Mouse (Mus musculus) kidney, postnatal 25 days (tissue): ENCODE measurements around the gene Foxj1.
A peak's percentile ranks its signal among the peaks of the same experiment; 100 is the strongest.
"Not testable (repeated sequence)": the region's sequence is repeated elsewhere in the genome, so short reads cannot be mapped to it uniquely, and the experiment has no call there.

Experiments used
- DNase-seq, 2 experiments: peaks; one replicate each; pipeline ENCODE4 v3.0.0; 2021; ENCODE audit warnings: mixed read lengths in 2 of 2

The Foxj1 gene

DNA sequence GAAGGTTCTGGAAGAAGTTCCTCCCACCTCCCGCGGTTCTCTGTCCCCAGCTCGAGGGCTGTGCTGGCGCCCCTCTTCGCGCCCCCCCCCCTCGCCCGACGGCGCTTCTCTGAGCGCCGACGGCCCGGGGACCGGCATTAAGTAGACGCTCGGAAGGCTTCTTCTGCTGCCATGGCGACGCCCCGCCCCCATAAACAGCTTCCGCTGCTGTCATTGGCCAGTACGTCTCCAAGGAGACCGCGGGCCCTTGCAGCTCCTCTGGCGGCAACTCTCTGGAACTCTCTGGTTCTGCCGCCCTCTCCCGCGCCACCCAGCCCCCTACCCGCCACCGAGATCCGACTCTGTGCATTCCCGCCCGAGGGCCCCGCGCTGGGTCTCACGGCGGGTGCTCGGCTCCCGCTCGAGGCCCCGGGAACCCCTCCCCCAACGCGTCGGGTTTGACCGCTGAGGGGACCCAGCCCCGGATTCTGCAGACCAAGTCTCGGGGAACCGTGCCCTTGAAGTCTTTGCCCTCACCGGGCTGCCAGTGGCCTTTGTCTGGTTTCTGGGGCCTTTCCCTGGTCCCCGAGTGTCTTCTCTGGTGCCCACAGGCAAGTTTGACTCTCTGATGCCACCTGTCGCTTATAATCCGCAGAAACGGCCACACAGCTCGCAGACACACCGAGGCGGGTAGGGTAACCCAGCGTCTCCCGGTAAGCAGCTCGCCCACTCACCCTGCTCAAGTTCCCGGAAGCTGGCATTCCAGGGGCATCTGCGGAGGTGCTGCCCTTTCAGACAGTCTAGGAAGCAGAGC lies at the start of gene Foxj1:
Gene Foxj1 (minus strand): TSS at position 156 of the 793 bp plus-strand sequence.
- peak; percentile 97 for DNase-seq

DNA sequence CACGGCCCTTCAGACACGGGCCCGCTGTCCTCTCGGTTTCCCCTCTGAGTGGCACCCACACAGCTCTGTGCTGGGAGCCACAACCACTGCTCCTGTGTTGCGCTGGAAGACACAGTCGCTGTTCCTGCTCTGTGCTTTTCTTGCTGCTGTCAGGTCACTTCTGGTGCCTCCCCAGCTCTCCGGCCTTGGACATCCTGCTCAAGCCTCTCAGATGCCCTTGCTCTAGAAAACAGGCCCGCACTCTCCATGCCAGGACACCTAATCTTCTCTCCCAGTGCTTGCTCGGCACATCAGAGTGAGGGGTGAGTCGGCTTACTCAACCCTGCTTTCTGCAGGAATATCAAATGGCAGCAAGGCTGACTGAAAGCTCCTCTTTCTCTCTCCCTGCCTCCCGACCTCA lies 49.0 kb upstream of the Foxj1 start:
- no peak for DNase-seq

DNA sequence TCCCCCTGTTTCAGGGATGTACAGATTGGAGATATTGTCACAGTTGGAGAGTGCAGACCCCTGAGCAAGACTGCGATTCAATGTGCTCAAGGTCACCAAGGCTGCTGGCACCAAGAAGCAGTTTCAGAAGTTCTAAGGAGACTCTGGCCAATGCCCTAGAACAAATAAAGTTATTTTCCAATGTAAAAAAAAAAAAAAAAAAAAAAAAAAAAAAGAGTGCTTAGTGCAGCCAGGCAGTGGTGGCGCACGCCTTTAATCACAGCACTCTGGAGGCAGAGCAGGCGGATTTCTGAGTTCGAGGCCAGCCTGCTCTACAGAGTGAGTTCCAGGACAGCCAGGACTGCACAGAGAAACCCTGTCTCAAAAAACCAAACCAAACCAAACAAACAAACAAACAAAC lies 47.9 kb upstream of the Foxj1 start:
- not testable (repeated sequence) for DNase-seq

DNA sequence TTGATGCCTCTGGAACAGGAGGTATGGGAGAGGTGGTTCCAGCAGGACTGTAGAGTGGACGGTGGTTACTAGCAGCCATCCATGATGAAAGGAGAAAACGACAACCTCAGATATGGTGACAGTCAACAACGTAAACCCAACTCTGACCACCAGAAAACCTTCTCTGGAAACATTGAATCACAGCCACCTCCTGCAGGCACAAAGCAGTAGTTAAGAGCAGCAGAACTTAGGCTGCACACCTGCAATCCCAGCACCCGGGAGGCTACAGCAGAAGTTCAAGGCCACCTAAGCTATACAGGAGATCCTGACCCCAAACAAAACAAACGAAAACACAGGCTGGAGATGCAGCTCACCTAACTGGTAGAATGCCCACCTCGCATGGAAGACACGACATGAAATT lies 45.6 kb upstream of the Foxj1 start:
- no peak for DNase-seq

DNA sequence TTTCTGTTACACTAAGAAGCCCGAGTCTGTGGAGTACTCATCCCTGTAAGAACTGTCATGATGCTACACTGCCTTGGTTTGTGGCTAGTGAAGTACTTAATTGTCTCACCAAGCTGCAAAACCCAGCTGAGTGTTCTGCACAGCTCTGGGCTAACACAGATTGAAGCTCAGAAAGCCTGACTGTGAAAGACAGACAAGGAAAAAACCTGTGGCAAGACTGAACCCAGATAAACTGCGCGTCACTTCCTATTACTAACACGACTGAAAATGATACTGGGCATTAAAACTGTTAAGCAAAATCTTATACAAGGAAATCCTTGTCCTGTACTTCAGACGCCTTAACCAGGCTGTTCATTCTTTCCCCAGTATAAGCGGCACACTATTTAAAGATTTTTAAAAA lies 44.3 kb upstream of the Foxj1 start:
- no peak for DNase-seq

DNA sequence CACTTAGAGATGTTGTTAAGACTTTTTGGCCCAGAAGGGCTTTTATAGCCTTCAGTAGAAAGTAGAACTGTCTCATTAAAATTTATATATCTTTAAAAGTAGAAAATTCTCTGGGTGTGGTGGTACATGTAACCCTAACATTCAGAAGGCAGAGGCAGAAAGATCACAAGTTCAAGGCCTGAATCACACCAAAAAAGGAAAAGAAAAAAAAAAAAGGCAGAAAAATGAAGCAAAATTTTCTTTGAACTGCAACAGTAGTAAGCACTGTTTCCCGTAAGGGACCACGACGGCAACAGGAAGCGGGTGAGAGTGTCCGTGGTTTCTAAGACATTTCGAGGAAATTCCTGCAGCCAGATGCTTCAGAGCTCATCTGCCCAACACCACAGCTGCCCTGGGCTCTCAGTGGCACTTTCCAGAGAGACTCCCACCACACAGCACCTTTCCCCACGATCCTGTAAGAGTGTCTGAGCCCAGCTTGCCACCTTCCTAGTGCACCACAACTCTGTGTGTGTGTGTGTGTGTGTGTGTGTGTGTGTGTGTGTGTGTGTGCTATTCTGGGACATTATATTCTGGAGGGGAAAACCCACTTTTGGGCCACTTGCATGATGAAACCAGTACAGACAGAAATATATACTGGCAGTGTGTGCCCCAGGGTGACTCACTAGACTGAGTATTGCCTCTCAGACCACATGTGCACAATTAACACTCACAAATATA lies 41.9 kb upstream of the Foxj1 start:
- peak in 1 of 2 experiments; percentile 31 for DNase-seq

DNA sequence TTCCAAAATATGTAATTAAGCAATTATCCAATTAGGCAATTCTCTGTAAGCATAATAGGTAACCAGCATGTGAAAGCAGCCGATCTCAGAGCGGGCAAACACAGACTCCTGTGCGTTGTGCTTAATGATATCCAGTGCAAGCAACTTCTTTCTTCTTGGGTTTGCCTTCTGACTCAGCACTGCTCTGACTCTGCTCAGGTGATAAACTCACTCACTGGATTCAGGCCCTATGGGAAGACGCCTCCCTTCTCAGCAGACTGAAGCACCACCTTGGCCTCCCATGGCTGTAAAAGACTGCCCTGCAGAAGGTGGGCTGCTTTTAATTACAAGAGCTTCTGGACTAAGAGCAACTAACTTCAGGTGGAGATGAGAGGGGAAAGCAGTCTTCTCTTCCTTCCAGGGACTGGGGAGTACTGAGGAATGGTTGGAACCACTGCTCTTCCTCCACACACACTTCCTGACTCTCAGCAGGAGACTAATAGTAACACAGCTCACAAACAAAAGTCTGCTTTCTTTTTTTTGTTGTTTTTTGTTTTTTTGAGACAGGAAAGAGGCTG lies 36.8 kb upstream of the Foxj1 start:
- DNase-seq = no peak

DNA sequence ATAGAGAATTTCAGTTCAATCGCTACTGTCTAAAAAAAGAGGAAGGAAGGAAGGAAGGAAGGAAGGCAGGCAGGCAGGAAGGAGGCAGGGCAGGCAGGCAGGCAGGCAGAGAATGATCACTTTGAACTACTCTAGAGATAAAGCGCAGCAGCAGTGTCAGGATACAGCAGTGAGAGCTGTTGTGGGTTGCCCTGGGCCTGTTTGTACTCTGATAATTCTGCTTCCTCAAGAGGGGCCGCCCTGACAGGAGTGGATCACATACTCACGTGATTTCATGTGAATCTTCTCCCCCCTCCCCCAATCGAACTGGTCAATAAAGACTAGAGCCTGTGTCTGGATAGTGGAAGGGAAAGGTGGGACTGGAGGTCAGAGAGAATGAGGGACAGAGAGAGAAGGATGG lies 34.4 kb upstream of the Foxj1 start:
- no peak for DNase-seq

DNA sequence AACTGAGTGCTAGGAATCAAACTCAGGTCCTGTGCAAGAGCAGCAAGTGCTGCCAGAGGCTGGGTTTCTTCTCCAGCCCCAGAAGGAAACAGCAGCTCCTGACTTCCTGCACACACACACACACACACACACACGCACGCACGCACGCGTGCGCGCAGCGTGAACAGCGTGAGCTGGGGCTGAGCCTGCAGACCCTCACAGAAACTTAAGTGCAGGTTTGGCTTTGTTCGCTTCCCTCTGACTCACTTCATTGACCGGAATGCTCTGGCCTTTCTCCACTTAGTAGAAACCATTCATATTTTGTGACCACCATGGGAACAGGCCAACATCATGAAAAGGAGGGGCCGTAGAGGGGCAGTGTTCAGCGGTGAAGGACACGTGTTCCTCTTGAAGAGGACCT lies 33.9 kb upstream of the Foxj1 start:
- DNase-seq = no peak

DNA sequence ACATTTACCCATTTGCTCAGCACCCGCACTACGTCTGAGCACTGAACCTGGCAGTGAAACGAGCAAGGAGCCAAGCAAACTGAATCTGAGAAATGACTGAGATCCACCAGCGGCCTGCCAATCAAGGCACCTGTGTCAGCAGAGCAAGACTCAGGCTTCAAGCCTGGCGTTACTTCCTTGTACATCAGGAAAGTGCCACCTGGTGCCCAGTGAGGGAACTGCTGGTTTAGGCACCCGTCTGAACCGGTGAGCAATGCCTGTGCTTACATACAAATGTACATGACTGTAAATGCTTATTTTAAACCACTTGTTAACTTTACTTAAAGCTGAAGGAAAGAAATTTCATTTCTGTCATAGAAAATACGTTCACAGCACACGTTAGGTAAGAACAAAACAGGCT lies 32.9 kb upstream of the Foxj1 start:
- DNase-seq = peak; percentile 91 to 96

DNA sequence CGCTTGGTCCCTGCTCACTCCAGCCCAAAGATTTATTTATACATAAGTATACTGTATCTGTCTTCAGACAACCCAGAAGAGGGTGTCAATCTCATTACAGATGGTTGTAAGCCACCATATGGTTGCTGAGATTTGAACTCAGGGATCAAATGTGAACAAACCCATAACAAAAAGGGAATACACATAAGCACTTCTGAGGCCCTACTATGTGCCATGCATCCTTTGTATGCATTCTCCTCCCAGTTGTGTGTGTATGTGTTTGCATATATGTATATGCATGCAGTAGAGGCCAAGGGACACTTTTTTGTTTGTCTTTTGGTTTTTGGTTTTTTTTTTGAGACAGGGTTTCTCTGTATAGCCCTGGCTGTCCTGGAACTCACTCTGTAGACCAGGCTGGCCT lies 31.4 kb upstream of the Foxj1 start:
- DNase-seq = no peak

DNA sequence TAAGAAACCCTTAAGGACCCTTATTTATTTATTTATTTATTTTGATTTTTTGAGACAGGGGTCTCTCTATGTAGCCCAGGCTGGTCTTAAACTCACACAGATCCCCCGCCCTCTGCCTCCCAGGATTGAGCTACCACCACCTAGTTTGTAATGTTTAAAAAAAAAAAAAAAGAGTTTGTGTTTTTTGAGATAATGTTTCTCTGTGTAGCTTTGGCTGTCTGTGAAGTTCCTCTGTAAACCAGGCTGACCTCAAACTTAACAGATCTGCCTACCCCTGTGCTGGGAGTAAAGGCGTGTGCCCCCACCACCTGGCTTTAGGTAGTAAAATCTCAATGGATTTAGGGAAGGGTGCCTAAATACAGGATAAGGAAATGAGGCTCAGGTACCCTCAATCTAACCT lies 30.9 kb upstream of the Foxj1 start:
- DNase-seq = no peak

DNA sequence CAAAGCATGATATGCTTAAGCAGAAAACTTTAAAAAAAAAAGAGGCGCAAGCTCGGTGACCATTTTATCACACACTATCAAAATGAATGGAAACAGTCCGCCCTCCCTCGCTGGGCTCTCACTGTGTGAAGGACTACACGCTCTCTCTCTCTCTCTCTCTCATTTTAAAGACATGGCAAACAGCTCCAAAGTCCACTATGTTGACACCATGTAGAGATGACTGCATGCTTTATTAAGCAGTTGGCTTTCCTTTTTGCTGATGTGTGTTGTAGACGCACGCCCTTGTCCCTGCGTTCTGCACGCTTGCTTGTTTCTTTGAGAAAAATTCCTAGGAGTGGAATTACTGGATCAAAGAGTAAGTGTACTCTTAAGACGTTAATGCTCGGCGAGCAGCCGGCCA lies 30.2 kb upstream of the Foxj1 start:
- DNase-seq = no peak

DNA sequence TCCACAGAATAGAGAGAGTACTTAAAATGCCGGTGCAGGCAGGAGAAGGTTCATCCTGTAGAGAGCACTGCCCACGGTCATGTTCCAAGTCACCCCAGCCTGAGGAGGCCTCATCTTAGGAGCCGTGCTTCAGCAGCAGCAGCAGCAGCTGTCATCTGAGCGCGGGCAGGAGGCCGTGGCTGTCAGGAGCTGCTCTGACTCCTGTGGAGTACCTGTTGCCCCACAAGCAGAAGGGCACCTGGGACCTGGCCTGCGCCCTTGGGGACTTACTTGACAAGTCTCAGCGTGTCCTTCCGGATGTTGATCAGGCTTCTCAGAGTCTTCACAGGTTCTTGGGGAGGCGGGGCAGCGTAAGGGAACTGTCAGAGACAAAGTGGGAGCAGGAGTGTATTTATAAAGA lies 26.8 kb upstream of the Foxj1 start:
- DNase-seq = no peak

DNA sequence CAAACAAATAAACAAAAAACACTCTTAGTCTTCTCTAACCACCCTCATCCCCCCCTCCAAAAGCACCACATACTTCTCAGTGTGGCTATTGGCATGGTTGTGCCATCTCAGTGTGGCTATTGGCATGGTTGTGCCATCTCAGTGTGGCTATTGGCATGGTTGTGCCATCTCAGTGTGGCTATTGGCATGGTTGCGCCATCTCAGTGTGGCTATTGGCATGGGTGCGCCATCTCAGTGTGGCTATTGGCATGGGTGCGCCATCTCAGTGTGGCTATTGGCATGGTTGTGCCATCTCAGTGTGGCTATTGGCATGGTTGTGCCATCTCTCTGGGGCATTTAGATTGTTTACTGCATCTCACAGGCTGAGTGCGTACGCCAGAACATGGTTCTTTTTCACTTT lies 25.7 kb upstream of the Foxj1 start:
- not testable (repeated sequence) for DNase-seq

DNA sequence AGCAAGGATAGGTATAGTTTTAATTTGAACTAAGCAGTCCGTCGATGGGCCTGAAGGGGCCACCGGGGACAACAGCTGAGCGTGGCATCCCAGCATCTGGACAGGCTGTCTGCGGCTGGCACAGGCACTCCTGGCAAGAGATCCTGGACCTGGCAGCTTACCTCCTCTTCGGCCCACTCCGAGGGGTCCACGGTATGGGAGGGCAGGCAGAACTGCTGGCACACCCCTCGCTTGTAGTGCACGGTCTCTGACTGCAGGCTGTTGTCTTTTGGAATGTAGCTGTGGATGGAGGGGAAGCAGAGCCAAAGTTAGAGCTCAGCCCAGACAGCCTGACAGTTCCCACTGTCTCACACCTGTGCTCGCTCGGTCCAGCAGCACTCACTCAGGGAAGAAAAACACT lies 24.5 kb upstream of the Foxj1 start:
- DNase-seq = no peak

DNA sequence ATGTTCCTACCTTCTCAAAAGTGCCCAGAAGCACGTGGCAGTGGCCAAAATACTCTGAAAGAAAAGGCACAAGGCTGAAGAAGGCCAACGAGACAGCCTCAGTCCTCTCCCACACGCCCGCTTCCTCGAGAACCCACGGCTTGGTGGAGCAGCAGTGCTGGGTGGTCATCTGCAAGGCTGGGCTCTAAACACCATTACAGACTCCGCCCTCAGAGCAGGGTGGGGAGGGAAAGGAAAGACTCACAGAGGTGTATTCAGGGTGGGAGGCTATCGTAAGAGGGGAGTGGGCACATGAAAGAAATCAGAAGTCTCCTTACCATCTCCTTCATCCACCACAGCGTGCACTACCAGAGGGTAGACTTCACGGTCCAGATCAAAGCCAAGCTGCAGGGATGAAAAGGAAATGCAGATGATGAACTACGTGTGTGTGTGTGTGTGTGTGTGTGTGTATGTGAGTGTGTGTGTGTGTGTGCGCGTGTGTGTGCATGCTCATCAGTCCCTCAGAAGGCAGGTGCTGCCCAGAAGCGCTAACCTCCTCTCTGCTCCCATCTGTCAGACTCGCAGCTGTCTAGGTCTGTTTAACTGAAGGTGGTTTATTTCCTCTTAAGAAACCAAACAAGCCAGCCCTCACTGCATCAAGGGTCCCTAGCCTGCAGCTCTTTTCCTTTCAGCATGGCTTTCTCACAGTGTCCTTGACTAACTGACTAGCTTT lies 23.9 kb upstream of the Foxj1 start:
- DNase-seq = no peak

DNA sequence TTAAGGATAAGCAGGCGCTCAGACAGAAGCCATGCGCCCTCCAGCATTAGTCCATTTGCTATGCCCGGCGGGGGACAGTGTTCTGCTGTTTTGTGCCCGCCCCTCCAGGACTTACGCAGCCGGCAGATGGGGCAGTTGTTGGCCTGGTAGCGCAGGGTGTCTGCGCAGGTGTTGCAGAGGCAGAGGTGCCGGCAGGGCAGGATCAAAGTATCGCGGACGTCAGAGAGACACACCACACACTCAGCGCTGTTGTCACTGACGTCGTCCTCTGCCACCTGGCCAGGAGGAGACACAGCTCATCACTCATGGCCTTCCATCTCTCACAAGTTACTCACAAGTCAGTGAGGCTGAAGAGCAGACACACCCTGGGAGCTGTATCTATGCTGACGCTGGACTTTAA lies 19.3 kb upstream of the Foxj1 start:
- no peak for DNase-seq

DNA sequence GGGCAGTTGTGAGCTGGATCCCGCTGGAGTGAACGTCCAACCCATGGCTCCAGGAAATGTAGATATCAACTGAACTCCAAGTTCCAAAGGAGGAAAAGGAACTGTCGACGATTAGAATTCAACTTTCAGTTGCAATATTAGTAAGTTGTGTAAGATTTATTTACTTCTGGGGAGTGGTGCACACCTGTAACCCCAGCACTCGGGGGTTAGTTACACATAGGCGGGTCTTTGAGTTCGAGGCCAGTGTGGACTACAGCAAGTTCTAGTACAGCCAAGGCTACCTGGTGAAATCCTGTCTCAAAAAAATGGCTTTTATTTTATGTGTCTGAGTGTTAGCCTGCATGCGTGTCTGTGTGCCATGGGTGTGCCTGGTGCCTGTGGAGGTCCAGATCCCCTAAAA lies 18.3 kb upstream of the Foxj1 start:
- no peak for DNase-seq

DNA sequence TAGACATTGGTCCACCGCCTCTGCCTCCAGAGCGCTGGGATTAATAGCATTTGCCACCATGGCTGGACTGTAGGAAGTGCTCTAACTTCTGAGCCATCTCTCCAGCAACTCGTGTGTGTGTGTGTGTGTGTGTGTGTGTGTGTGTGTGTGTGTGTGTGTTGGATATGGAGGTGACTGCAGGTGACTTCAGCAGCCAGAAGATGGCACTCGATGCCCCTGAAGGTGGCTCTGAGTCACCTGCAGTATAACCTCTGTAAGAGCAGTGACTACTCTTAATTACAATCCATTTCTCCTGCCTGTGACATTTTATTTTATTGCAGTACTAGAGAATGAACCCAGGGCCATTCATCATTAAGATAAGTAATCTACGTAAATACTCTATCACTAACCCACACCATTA lies 16.1 kb upstream of the Foxj1 start:
- DNase-seq = no peak

DNA sequence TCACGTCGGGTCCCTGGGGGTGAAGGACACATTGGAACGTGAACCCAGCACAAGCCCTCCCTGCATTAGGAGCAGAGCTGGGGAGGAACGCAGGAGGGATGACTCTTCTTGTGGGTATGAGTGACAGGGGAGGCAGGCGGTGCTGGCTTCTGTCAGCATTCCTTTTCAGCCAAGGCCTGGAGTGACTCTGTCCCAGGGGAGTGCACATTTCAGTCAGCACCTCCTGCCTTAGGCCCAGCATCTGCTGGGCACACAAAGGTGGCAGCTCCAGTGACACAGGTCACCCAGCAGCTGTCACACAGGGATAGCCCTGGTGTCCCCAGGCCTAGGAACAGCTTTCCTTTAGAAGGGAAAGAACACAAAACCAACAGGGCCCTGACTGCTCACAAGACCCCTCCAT lies 12.8 kb upstream of the Foxj1 start:
- DNase-seq = no peak

DNA sequence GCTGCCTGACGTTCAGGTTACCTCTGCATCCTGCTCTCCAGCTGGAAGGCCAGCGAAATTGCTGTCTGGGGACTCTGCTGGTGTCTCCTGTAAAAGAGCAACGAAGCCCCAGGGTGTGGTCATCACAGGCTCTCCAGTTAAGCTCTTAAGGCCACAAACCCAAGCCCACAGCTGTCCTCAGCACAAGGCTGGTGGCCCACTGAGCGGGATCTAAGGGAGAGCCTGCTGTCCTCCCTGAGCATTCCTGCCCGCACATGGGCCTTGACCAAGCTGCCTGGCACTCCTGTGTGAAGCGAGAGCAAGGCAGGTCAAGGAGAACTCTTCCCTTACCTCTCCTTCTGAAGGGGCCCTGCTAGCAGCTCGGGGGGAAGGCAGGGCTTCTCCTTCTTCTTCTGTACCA lies 11.8 kb upstream of the Foxj1 start:
- no peak for DNase-seq

DNA sequence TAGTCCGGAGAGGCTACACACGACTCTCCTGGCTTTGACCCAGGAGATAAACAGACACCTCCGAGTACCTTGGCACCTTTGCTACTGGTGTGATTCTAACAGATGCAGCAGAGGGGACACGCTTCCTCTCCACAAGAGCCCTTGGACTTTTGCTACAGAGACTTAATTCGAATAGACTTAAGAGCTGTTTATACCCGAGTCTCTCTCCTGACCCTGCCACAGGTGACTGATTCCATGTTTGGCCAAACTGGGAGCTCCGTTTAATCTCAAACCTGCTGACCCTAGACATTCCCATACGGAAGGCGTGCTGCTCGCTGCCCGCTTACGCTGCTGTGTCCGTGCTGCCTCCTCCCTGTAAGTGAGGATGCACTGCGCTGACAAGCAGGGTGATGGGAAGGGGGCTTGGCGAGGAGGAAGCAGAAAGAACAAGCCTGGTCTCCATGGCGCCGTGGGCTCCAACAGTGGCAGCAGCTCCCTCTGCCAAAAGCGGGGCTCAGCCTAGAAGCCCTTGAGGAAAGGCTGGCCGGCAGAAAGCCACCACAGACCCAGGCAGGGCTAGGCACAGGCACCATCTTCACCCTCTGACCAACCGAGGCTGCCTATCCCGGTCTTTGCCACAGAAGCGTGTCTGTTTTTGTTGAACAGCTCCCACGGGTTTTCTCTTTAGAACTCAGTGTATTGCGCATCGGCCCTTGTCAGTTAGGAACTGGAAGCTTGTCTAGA lies 7.0 kb upstream of the Foxj1 start:
- peak; percentile 40 to 51 for DNase-seq
